Mouse (Mus musculus) C2C12 (cell line): ENCODE results near the gene Susd6.

ENCODE experiments used
- CTCF ChIP-seq: IDR thresholded peaks from one replicate; pipeline ENCODE4 v1.5.1; 2011; ENCODE audit not compliant: control insufficient read depth, insufficient read depth, insufficient read length
- MYOD1 ChIP-seq: IDR thresholded peaks from one replicate; pipeline ENCODE4 v1.6.1; 2011; ENCODE audit warnings: low read depth; ENCODE audit not compliant: control insufficient read depth, insufficient read length
- USF1 ChIP-seq: IDR thresholded peaks from one replicate; pipeline ENCODE4 v1.6.1; 2011; ENCODE audit warnings: low read depth, mild to moderate bottlenecking, control low read depth, moderate library complexity

DNA sequence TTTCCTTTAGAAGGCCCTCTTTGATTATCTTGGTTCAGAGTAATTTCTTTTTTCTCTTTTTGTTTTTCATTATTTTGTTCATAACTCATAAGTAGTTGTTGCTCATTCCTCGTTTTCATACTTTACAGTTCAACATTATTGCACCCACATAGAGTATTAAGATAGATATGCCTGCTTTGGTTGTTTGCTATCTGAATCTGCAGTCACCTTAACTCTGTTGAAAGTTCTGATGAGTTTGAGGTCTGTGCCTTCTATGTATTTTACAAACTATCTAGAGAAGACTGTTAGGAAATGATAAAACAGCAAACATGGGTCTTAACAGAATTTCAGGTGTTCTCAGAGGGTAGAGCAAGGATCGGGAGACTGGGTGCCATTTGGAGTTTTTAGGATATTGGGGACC, 23.1 kb downstream of the Susd6 start:
- TF ChIP-seq CTCF (no peak), MYOD1 (no peak), USF1 (no peak)
